Mouse (Mus musculus) macrophage (primary cell): Measurements from ENCODE around the gene Nt5c2. TPM values are rescaled to one million over a fixed set of nuclear protein-coding genes. Genes with fewer than 3 reads are reported as not detected.
A peak's percentile ranks its signal among the peaks of the same experiment; 100 is the strongest.

Source experiments
- H3K27ac ChIP-seq: fragments of 350-480 bp; formaldehyde crosslinking; 2 replicates; pipeline ENCODE4 v1.9.0; 2021
- H3K36me3 ChIP-seq: fragments of 350-480 bp; formaldehyde crosslinking; 2 replicates; pipeline ENCODE4 v1.9.0; 2021; ENCODE audit errors: inconsistent target
- H3K4me3 ChIP-seq: fragments of 350-480 bp; formaldehyde crosslinking; 2 replicates; pipeline ENCODE4 v1.9.0; 2021; ENCODE audit errors: inconsistent target
- H3K79me2 ChIP-seq: fragments of 350-480 bp; formaldehyde crosslinking; 2 replicates; pipeline ENCODE4 v1.9.0; 2021; ENCODE audit errors: inconsistent target
- WGBS: methylation state at CpG from one replicate; pipeline ENCODE4 v1.1.7; 2026; ENCODE audit warnings: inconsistent platforms; ENCODE audit not compliant: missing documents; 5-methylcytosine and 5-hydroxymethylcytosine counted together
- polyA plus RNA-seq: library from polyadenylated mRNA; stranded (reverse); fragments of 250-400 nt; gene quantifications from 3 replicates; pipeline ENCODE4 v1.2.4, GENCODE M21; 2018; ENCODE audit warnings: inconsistent platforms
- total RNA-seq, 78 experiments: library from RNA; depleted of rRNA; stranded (reverse); fragments of 250-400 nt; gene quantifications; 1 replicate in 9 of 78; 2 replicates in 24 of 78; 3 replicates in 43 of 78; 4 replicates in 2 of 78; pipeline ENCODE4 v1.2.4; 2018; ENCODE audit warnings: inconsistent platforms in 56 of 78

Nt5c2 gene
- 100 to 1,000 TPM in 17 of 26 experiments, 10 to 100 TPM in 9; 27.4 to 302 (median 150) TPM for total RNA-seq (2018; cell fraction: chromatin; rRNA removed)
- total RNA-seq (2018; cell fraction: cytosol; rRNA removed): 10 to 100 TPM; 27.9 to 50.7 (median 38.9) TPM
- total RNA-seq (2018; cell fraction: nucleus; rRNA removed): 100 to 1,000 TPM in 6 of 26 experiments, 10 to 100 TPM in 20; 22.1 to 136 (median 68.3) TPM
- polyA plus RNA-seq: 37.6 to 49.9 TPM (median 47.8 TPM) in 3 replicates

DNA sequence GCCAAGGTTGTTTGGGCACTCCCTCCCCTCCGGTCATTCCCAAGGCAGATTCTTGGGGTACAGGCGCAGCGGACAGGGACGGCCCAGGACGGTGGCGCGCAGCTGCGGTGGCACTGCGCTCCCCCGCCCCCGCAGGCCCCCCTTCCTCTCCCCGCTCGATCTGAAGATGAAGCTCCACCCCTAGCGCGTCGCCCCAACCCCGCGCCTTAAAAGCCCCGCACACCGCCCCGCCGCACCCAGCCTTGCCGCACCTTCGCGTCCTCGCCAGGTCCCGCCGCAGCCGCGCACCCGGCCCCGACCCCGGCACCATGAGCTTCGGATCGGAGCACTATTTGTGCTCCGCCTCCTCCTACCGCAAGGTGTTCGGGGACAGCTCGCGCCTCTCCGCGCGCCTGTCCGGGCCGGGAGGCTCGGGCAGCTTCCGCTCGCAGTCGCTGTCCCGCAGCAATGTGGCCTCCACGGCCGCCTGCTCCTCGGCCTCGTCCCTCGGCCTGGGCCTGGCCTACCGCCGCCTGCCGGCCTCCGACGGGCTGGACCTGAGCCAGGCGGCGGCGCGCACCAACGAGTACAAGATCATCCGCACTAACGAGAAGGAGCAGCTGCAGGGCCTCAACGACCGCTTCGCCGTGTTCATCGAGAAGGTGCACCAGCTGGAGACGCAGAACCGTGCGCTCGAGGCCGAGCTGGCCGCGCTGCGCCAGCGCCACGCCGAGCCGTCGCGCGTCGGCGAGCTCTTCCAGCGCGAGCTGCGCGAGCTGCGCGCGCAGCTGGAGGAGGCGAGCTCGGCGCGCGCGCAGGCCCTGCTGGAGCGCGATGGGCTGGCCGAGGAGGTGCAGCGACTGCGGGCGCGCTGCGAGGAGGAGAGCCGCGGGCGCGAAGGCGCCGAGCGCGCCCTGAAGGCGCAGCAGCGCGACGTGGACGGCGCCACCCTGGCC lies at the start of gene Nt5c2, which contains the start of gene Ina:
Nt5c2 (minus strand) TSS at position 707 of the 935 bp plus-strand sequence.
Ina (plus strand) TSS at position 252 of the 935 bp plus-strand sequence.
- 3% methylated on average over 72 of the region's 124 CpGs for WGBS

GRCm38 (mm10) chr19:47057684-47058083 lies 42.7 kb upstream of the Nt5c2 start:
- no peak overlapping the region for H3K4me3 ChIP-seq
- H3K27ac ChIP-seq: no peak overlapping the region
- no peaks in the 10 kb centered on the region for H3K36me3 ChIP-seq
- WGBS: 60% methylated on average over 1 of the region's 1 CpGs
- H3K79me2 ChIP-seq: no peaks in the 10 kb centered on the region

More for the DNA sequence above, at the start of gene Nt5c2, which contains the start of gene Ina:
- H3K36me3 ChIP-seq: no peaks in the 10 kb centered on the region
- H3K27ac ChIP-seq: no peak within 1 kb of the TSS
- H3K4me3 ChIP-seq: no peak within 1 kb of the TSS
- no peaks in the 10 kb centered on the region for H3K79me2 ChIP-seq

DNA sequence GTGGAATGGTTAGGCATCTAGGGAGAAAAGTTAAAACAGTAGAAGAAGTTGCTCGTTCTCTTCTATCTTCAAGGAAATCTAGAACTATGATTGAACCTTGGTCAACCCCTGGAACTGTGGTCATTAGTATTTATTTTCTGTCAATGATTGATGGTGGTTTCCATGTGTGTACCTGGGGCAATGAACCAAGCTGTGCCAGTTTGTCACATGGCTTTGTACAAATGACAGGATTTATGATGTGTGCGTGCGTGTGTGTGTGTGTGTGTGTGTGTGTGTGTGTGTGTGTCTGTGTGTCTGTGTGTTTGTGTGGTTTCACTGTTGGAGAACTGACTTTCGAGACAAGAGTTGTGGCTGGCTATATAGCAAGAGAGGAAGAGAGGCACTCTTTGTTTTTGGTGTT lies 38.5 kb upstream of the Nt5c2 start:
- Histone ChIP-seq H3K36me3 (no peaks in the 10 kb centered on the region), H3K79me2 (no peaks in the 10 kb centered on the region), H3K27ac (no peak overlapping the region), H3K4me3 (no peak overlapping the region)
- WGBS: 81% methylated on average over 4 of the region's 4 CpGs

DNA sequence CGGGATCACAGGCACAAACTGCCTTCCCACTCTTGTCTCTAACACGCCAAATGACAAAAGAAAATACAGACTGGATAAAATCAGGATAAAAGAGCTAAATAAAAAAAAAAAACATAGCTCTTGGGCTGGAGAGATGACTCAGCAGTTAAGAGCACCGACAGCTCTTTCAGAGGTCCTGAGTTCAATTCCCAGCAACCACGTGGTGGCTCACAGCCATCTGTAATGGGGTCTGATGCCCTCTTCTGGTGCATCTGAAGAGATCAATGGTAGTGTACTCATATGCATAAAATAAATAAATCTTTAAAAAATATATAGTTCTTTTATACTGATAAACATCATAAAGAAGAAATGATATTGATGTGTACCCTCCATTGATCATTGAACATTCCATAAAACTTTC lies 38.0 kb upstream of the Nt5c2 start:
- Histone ChIP-seq H3K79me2 (no peaks in the 10 kb centered on the region), H3K4me3 (no peak overlapping the region), H3K27ac (no peak overlapping the region), H3K36me3 (no peaks in the 10 kb centered on the region)
- WGBS: 75% methylated on average over 4 of the region's 4 CpGs

DNA sequence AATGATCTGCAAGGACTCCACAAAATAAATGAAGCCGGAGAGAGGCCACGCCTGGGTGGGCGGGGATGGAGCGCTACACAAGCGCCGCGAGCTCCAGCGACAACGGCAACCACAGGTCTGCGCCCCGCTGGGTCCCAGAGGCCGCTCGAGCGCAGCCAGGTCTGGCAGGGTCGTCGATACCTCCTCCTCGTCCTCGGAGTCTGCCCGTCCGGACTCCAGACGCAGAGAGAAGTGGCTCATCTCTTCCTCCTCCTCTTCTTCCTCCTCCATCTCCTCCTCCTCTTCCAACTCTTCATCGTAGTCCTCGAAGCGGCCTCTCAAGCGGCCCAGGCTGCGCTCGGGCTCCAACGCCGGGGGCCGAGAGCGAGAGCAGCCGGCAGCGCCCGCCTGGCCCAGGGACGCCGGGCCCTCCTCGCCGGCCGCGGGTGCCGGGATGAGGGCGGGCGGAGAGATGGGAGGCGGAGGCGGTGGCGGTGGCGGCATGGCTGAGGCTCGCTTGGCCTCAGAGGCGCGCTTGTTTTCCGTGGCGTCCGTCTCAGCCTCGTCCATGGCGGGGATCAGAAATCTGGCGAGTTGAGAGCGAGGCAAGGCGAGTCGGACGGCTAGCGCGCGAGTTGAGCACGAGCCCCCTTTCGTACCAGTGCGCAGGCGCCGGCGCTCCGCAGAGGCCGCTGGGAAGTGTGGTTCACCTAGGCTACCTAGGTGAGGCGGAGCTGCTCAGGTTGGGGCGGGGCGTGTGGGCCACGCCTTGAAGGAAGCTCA lies 35.5 kb upstream of the Nt5c2 start, which contains the start of gene Pcgf6:
Pcgf6 (minus strand) TSS at position 636 of the 762 bp plus-strand sequence.
- H3K36me3 ChIP-seq: no peaks in the 10 kb centered on the region
- WGBS: 1% methylated on average over 68 of the region's 75 CpGs
- H3K79me2 ChIP-seq: no peaks in the 10 kb centered on the region
- H3K27ac ChIP-seq: no peak within 1 kb of the TSS
- peak within 1 kb of the TSS; percentile 40 for H3K4me3 ChIP-seq

- WGBS: 21% methylated on average over 7 of the region's 7 CpGs
- Histone ChIP-seq H3K27ac (no peak overlapping the region), H3K36me3 (no peaks in the 10 kb centered on the region), H3K4me3 (peak overlapping the region; percentile 40), H3K79me2 (no peaks in the 10 kb centered on the region)
Measured at GRCm38 (mm10) chr19:47049840-47050239, 34.9 kb upstream of the Nt5c2 start.

GRCm38 (mm10) chr19:47049061-47049460 lies 34.1 kb upstream of the Nt5c2 start:
- Histone ChIP-seq H3K4me3 (no peak overlapping the region), H3K36me3 (no peaks in the 10 kb centered on the region), H3K79me2 (no peaks in the 10 kb centered on the region), H3K27ac (no peak overlapping the region)
- 87% methylated on average over 4 of the region's 4 CpGs for WGBS

DNA sequence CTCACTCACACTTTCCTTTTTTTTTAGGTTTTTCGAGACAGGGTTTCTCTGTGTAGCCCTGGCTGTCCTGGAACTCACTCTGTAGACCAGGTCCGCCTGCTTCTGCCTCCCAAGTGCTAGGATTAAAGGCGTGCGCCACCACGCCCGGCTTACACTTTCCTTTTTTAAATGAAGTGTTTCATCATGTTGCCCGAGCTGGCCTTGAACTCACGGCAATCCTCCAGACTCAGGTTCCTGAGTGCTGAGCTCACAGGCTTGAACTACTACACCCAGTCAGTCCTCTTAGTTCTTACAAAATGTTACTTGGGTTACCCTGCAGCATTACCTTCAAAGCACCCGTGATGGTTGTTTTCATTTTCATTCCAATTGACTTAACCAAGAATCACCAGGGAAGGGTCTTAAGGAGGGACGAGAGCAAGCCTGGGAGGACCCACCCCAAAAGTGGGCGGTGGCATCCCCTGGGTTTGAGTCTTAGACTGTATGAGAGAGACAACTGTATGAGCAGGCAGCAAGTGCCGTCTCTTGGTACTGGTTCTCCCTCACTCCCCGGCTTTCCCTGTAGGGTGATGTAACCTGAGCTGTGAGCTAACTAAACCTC lies 32.4 kb upstream of the Nt5c2 start:
- Histone ChIP-seq H3K79me2 (no peaks in the 10 kb centered on the region), H3K4me3 (no peak overlapping the region), H3K36me3 (no peaks in the 10 kb centered on the region), H3K27ac (no peak overlapping the region)
- WGBS: 90% methylated on average over 13 of the region's 13 CpGs

GRCm38 (mm10) chr19:47046343-47046742 lies 31.4 kb upstream of the Nt5c2 start:
- no peaks in the 10 kb centered on the region for H3K36me3 ChIP-seq
- H3K79me2 ChIP-seq: no peaks in the 10 kb centered on the region
- no peak overlapping the region for H3K4me3 ChIP-seq
- H3K27ac ChIP-seq: no peak overlapping the region
- WGBS: 100% methylated on average over 1 of the region's 1 CpGs

GRCm38 (mm10) chr19:47043608-47044007 lies 28.7 kb upstream of the Nt5c2 start:
- Histone ChIP-seq H3K79me2 (no peaks in the 10 kb centered on the region), H3K27ac (0 out of 2 replicates have a peak overlapping the region, but pooled peaks have one; percentile 22), H3K36me3 (no peaks in the 10 kb centered on the region), H3K4me3 (no peak overlapping the region)
- 80% methylated on average over 3 of the region's 3 CpGs for WGBS

DNA sequence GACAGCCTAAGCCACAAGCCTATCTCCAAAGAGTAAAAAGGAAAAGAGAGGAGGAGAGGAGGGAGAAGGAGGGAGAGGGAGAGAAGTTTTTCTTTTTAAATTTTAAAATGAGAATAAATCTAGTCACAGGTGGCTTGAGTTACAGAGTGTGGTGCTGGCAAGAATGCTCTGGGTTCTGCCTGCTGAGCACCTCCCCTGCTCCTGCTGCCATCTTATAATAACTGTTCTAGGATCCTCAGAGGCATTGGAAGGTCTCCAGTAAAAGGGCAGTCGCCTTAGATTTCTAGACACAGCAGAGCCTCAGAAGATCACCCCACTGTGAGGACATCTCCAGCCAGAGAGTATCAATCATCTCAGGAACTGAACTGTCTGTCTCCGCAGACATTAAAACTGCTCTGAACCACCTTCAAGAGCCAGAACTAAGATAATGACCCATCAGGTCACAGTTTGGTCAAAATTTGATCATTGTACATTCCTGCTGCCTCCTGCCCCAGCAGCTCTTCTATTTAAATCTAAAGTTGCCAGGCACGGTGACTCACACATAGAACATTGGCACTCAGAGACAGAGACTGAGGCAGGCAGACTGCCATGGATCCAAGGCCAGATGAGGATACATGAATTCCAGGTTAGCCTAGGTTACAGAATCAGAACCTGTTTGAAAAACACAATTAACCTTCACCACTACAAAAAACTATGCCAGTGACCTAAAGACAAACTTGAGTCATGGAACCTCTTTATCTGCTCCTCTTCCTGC lies 25.9 kb upstream of the Nt5c2 start:
- Histone ChIP-seq H3K36me3 (no peaks in the 10 kb centered on the region), H3K4me3 (no peak overlapping the region), H3K79me2 (no peaks in the 10 kb centered on the region), H3K27ac (no peak overlapping the region)
- WGBS: 96% methylated on average over 3 of the region's 3 CpGs

- Histone ChIP-seq H3K4me3 (no peak overlapping the region), H3K79me2 (no peaks in the 10 kb centered on the region), H3K27ac (no peak overlapping the region), H3K36me3 (no peaks in the 10 kb centered on the region)
- 97% methylated on average over 3 of the region's 3 CpGs for WGBS
Measured at GRCm38 (mm10) chr19:47036596-47036995, 21.6 kb upstream of the Nt5c2 start.

GRCm38 (mm10) chr19:47034916-47035315 lies 20.0 kb upstream of the Nt5c2 start:
- 45% methylated on average over 4 of the region's 4 CpGs for WGBS
- Histone ChIP-seq H3K4me3 (no peak overlapping the region), H3K27ac (no peak overlapping the region), H3K36me3 (no peaks in the 10 kb centered on the region), H3K79me2 (no peaks in the 10 kb centered on the region)
